Mouse (Mus musculus): ENCODE results near the gene Gm884.
"Not testable (repeated sequence)": the region's sequence is repeated elsewhere in the genome, so short reads cannot be mapped to it uniquely, and the experiment has no call there.

Gm884 gene

DNA sequence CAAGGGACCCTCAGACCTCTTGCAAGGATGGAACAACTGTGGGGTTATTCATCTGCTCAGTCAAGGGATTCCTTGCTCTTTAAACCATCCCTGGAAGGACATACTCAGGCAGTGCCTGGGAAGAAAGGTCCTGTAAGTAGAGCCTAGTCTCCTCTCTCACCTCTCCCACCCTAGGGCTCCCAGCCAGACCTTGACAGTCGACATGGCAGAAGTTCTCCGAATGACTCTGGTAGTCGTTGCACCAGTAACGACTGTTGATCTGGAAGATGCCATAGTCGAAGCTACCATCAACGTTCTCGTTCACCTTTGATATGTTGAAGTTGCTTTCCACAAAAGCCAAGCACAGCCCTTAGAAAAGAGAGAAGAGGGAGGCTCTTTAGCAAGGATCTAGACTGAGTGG, 13.9 kb upstream of the Gm884 start:
- in situ Hi-C loops (cut with MboI, MseI) = no loop called here

DNA sequence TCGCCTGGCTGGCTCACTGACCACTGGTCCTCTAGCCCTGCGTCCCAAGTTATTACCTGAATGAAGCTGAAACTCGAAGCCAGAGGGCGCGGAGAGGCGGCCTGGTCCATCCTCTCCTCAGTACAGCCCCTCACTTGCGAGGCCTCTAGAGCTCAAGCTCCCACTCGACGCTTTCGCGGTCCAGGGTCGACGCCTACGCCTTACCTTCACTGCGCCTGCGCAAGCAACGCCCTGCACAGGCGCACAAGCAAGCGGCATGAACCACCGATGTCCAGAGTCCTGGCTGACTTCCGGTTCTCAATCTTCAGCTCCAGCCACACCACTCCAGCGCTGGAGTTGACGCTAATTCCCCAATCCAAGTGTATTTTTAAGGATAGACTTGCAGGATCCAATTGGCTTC, 6.5 kb upstream of the Gm884 start:
- in situ Hi-C loops (cut with MboI, MseI) = no loop called here

DNA sequence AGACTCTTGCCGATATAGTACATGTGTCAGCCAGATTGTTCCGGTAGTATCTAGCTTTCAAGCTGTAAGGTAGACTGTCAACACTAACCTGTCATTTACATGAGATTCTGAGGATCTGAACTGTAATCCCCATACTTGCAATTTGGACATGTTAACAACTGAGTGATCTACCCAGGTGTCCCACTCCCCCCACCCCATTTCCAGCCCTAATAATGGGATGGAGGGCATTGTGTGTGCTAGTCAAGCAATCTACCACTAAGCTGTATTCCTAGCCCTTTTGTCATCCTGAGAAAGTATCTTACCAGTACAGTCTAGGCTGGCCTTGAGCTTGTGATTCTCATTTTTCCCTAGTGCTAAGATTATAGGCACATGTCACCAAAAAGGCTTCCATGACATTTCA, 10.2 kb downstream of the Gm884 start:
- in situ Hi-C loops (cut with MboI, MseI) = no loop called here

- in situ Hi-C loops (cut with MboI, MseI) = no loop called here
These were observed 14.3 kb downstream of the Gm884 start for GRCm38 (mm10) chr11:103606611-103607010.

DNA sequence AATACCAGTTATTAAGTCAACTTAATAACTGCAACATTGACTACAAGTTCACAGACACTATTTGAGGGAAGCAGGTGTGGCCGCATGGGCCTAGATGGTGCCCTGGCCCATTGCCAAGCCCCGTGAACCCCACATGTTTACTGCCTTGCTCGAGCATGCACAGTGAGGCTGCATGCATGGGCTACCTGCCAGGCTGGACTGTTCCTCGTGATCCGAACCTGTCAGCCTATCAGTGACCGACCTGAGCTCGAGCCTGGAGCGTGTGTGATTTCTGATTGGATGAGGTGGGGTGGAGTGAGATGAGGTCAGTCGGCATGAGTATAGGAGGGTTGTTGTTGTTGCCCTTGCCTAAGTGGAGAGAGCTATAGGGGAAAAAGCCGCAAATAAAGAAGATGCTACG, 42.6 kb downstream of the Gm884 start:
- in situ Hi-C loops (cut with MboI, MseI) = loop anchor here (10.0 kb wide), 1 partner anchor 936 kb away; no protein-coding TSS in a partner anchor

GRCm38 (mm10) chr11:103556021-103556420, 64.9 kb downstream of the Gm884 start:
- in situ Hi-C loops (cut with MboI, MseI) = no loop called here

GRCm38 (mm10) chr11:103534973-103535372, 86.0 kb downstream of the Gm884 start:
- in situ Hi-C loops (cut with MboI, MseI) = not testable (repeated sequence)

- in situ Hi-C loops (cut with MboI, MseI) = no loop called here
These were observed 108.8 kb downstream of the Gm884 start for GRCm38 (mm10) chr11:103512111-103512510.

DNA sequence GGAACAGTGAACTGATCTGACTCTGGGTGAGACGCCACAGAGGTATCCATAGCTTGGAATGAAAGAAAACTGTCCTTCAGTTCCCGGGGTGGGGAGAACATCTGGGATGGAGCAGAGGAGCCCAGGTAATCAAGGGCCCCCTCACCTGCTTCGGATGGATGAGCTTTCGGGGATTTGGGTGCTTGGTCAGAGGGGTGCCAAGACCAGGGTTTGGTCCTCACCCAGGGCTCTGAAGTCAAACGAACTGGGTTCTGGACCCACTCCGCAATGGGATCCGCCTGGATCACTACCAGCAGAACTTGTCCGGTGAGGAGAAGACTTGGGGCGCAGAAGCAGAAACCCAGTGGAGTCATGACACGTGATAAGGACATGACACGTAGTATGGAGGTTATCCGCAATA, 116.4 kb downstream of the Gm884 start, which contains the start of gene Lrrc37a:
TSS of gene Lrrc37a (minus strand) at position 101 of the 400 bp plus-strand sequence.
- in situ Hi-C loops (cut with MboI, MseI) = no loop called here

Data from T-helper 2 cell (primary cell).